Mouse (Mus musculus) bone marrow macrophage, adult 2 months (primary cell): ENCODE data around the gene Ins1. TPM values are rescaled to one million over a fixed set of nuclear protein-coding genes. Genes with fewer than 3 reads are reported as not detected.

Source experiments
- H3K27ac ChIP-seq: 2 replicates; pipeline ENCODE4 v1.5.1; 2012; ENCODE audit warnings: low read depth, low read length; ENCODE audit not compliant: insufficient read depth
- H3K4me1 ChIP-seq: 2 replicates; pipeline ENCODE4 v1.6.1; 2012; ENCODE audit warnings: low read length; ENCODE audit not compliant: control insufficient read depth, insufficient read depth
- H3K4me3 ChIP-seq: 2 replicates; pipeline ENCODE4 v1.5.1; 2012; ENCODE audit warnings: mild to moderate bottlenecking, low read length, moderate library complexity; ENCODE audit not compliant: insufficient read depth
- CTCF ChIP-seq: IDR thresholded peaks from 2 replicates; pipeline ENCODE4 v1.5.1; 2012; ENCODE audit warnings: low read depth, mild to moderate bottlenecking, low read length, moderate library complexity
- POLR2A ChIP-seq: IDR thresholded peaks from 2 replicates; pipeline ENCODE4 v1.6.1; 2012; ENCODE audit warnings: mild to moderate bottlenecking, low read depth, low read length, borderline replicate concordance
- polyA plus RNA-seq: library from polyadenylated mRNA; stranded (reverse); fragments of >200 nt; gene quantifications from 2 replicates; pipeline ENCODE4 v1.2.4, GENCODE M21; 2012; ENCODE audit not compliant: missing spikeins, insufficient read depth, insufficient read length

Gene Ins1
- not detected in 2 replicates for polyA plus RNA-seq

DNA sequence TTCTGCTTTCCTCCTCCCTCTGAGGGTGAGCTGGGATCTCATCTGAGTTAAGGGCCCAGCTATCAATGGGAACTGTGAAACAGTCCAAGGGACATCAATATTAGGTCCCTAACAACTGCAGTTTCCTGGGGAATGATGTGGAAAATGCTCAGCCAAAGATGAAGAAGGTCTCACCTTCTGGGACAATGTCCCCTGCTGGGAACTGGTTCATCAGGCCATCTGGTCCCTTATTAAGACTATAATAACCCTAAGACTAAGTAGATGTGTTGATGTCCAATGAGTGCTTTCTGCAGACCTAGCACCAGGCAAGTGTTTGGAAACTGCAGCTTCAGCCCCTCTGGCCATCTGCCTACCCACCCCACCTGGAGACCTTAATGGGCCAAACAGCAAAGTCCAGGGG, at the start of gene Ins1:
TSS of gene Ins1 (plus strand) at position 301 of the 400 bp plus-strand sequence.
- no peak for TF ChIP-seq CTCF
- TF ChIP-seq POLR2A = no peak
- no peak within 1 kb of the TSS for H3K4me3 ChIP-seq
- no peaks in the 10 kb centered on the region for H3K4me1 ChIP-seq
- no peak within 1 kb of the TSS for H3K27ac ChIP-seq
